Mouse (Mus musculus): Measurements from ENCODE around the gene Ddr1. TPM values are rescaled to one million over a fixed set of nuclear protein-coding genes. Genes with fewer than 3 reads are reported as not detected.

Ddr1 gene
- polyA plus RNA-seq, 1 experiment from 2014 or later = 30.0 TPM

GRCm38 (mm10) chr17:35636363-35636762, 68.1 kb downstream of the Ddr1 start:
- Histone ChIP-seq H3K4me3 (ENCODE audit: low read depth, low read length) (no peak overlapping the region), H3K4me1 (replicated peaks; ENCODE audit: control insufficient read depth, insufficient read depth, low read length) (no peaks in the 10 kb centered on the region), H3K27me3 (replicated peaks; ENCODE audit: control insufficient read depth, insufficient read depth, low read length) (no peaks in the 10 kb centered on the region), H3K9me3 (ENCODE audit: control insufficient read depth) (no peaks in the 10 kb centered on the region), H3K4me2 (replicated peaks; ENCODE audit: low read depth) (no peak overlapping the region), H3K27ac (ENCODE audit: low read depth, low read length) (no peak overlapping the region), H3K36me3 (ENCODE audit: control insufficient read depth, insufficient read depth) (no peaks in the 10 kb centered on the region), H3K9ac (ENCODE audit: low read depth, low read length) (no peak overlapping the region)
- no peak for ATAC-seq
- 32% methylated on average over 5 of the region's 5 CpGs for WGBS
- TF ChIP-seq CTCF (IDR thresholded peaks at IDR 0.05; ENCODE audit: low read depth) = no peak

GRCm38 (mm10) chr17:35635699-35636111, 68.7 kb downstream of the Ddr1 start:
- H3K9ac ChIP-seq (ENCODE audit: low read depth, low read length) = no peak overlapping the region; the same call in 1 of the 2 replicates
- H3K4me2 ChIP-seq (replicated peaks; ENCODE audit: low read depth) = peak overlapping the region; percentile 62
- WGBS = 2% methylated on average over 15 of the region's 15 CpGs
- peak; percentile 91 for TF ChIP-seq CTCF (IDR thresholded peaks at IDR 0.05; ENCODE audit: low read depth)
- H3K27me3 ChIP-seq (replicated peaks; ENCODE audit: control insufficient read depth, insufficient read depth, low read length) = no peaks in the 10 kb centered on the region
- peak overlapping the region; percentile 36 for H3K4me3 ChIP-seq (ENCODE audit: low read depth, low read length)
- H3K9me3 ChIP-seq (ENCODE audit: control insufficient read depth) = no peaks in the 10 kb centered on the region
- no peaks in the 10 kb centered on the region for H3K36me3 ChIP-seq (ENCODE audit: control insufficient read depth, insufficient read depth)
- 0 out of 2 replicates have a peak, but pooled peaks have one; percentile 16 for ATAC-seq
- H3K27ac ChIP-seq (ENCODE audit: low read depth, low read length) = no peak overlapping the region
- H3K4me1 ChIP-seq (replicated peaks; ENCODE audit: control insufficient read depth, insufficient read depth, low read length) = no peaks in the 10 kb centered on the region

- TF ChIP-seq CTCF (IDR thresholded peaks at IDR 0.05; ENCODE audit: low read depth) = peak; percentile 33
- H3K4me3 ChIP-seq (ENCODE audit: low read depth, low read length) = no peak overlapping the region
- H3K27ac ChIP-seq (ENCODE audit: low read depth, low read length) = no peak overlapping the region
- ATAC-seq = no peak
- no peaks in the 10 kb centered on the region for H3K27me3 ChIP-seq (replicated peaks; ENCODE audit: control insufficient read depth, insufficient read depth, low read length)
- 77% methylated on average over 3 of the region's 3 CpGs for WGBS
- no peaks in the 10 kb centered on the region for H3K36me3 ChIP-seq (ENCODE audit: control insufficient read depth, insufficient read depth)
- no peak overlapping the region for H3K9ac ChIP-seq (ENCODE audit: low read depth, low read length)
- H3K4me2 ChIP-seq (replicated peaks; ENCODE audit: low read depth) = no peak overlapping the region
- H3K4me1 ChIP-seq (replicated peaks; ENCODE audit: control insufficient read depth, insufficient read depth, low read length) = no peaks in the 10 kb centered on the region
- H3K9me3 ChIP-seq (ENCODE audit: control insufficient read depth) = no peaks in the 10 kb centered on the region
These were observed 69.2 kb downstream of the Ddr1 start for GRCm38 (mm10) chr17:35635202-35635601.

GRCm38 (mm10) chr17:35633992-35634391, 70.4 kb downstream of the Ddr1 start:
- ATAC-seq = peak; percentile 67
- no peaks in the 10 kb centered on the region for H3K9me3 ChIP-seq (ENCODE audit: control insufficient read depth)
- H3K4me1 ChIP-seq (replicated peaks; ENCODE audit: control insufficient read depth, insufficient read depth, low read length) = no peaks in the 10 kb centered on the region
- no peak overlapping the region for H3K27ac ChIP-seq (ENCODE audit: low read depth, low read length)
- 12% methylated on average over 1 of the region's 1 CpGs for WGBS
- H3K36me3 ChIP-seq (ENCODE audit: control insufficient read depth, insufficient read depth) = no peaks in the 10 kb centered on the region
- H3K4me2 ChIP-seq (replicated peaks; ENCODE audit: low read depth) = no peak overlapping the region
- H3K4me3 ChIP-seq (ENCODE audit: low read depth, low read length) = no peak overlapping the region
- no peaks in the 10 kb centered on the region for H3K27me3 ChIP-seq (replicated peaks; ENCODE audit: control insufficient read depth, insufficient read depth, low read length)
- TF ChIP-seq CTCF (IDR thresholded peaks at IDR 0.05; ENCODE audit: low read depth) = peak; percentile 81
- H3K9ac ChIP-seq (ENCODE audit: low read depth, low read length) = no peak overlapping the region

Other genes starting within 250 kb of the Ddr1 start
- 102 and 110 TPM in 2 replicates for gene H2-Q10, start 234.5 kb downstream of the Ddr1 start, polyA plus RNA-seq (2015; fragmentation: Nextera tagmentation; extraction: Ambion mirVana)
- not detected in 2 replicates for gene Pou5f1, start 198.6 kb downstream of the Ddr1 start, polyA plus RNA-seq (2015; fragmentation: Nextera tagmentation; extraction: Ambion mirVana)
- 23.0 and 24.2 TPM in 2 replicates for gene Tcf19, start 187.8 kb downstream of the Ddr1 start, polyA plus RNA-seq (2015; fragmentation: Nextera tagmentation; extraction: Ambion mirVana)
- gene Cchcr1, start 187.5 kb downstream of the Ddr1 start, polyA plus RNA-seq (2015; fragmentation: Nextera tagmentation; extraction: Ambion mirVana) = 4.8 and 5.0 TPM in 2 replicates
- not detected in 2 replicates for gene Psors1c2, start 171.4 kb downstream of the Ddr1 start, polyA plus RNA-seq (2015; fragmentation: Nextera tagmentation; extraction: Ambion mirVana)
- 0.22 and 0.40 TPM in 2 replicates for gene Cdsn, start 152.5 kb downstream of the Ddr1 start, polyA plus RNA-seq (2015; fragmentation: Nextera tagmentation; extraction: Ambion mirVana)
- gene 2300002M23Rik, start 137.2 kb downstream of the Ddr1 start, polyA plus RNA-seq (2015; fragmentation: Nextera tagmentation; extraction: Ambion mirVana) = not detected in 2 replicates
- gene Sfta2, start 103.1 kb downstream of the Ddr1 start, polyA plus RNA-seq (2015; fragmentation: Nextera tagmentation; extraction: Ambion mirVana) = 0.99 and 1.0 TPM in 2 replicates
- not detected in 2 replicates for gene Gm9573, start 78.0 kb downstream of the Ddr1 start, polyA plus RNA-seq (2015; fragmentation: Nextera tagmentation; extraction: Ambion mirVana)
- gene Mucl3, start 60.9 kb downstream of the Ddr1 start, polyA plus RNA-seq (2015; fragmentation: Nextera tagmentation; extraction: Ambion mirVana) = 2.8 and 16.7 TPM in 2 replicates
- gene Vars2, start 37.0 kb downstream of the Ddr1 start, polyA plus RNA-seq (2015; fragmentation: Nextera tagmentation; extraction: Ambion mirVana) = 6.0 and 6.3 TPM in 2 replicates
- 16.9 and 18.1 TPM in 2 replicates for gene Gtf2h4, start 30.9 kb downstream of the Ddr1 start, polyA plus RNA-seq (2015; fragmentation: Nextera tagmentation; extraction: Ambion mirVana)
- 34.6 and 36.9 TPM in 2 replicates for gene Ier3, start 117.1 kb upstream of the Ddr1 start, polyA plus RNA-seq (2015; fragmentation: Nextera tagmentation; extraction: Ambion mirVana)
- gene Flot1, start 118.6 kb upstream of the Ddr1 start, polyA plus RNA-seq (2015; fragmentation: Nextera tagmentation; extraction: Ambion mirVana) = 56.4 and 57.8 TPM in 2 replicates
- 233 and 240 TPM in 2 replicates for gene Tubb5, start 133.7 kb upstream of the Ddr1 start, polyA plus RNA-seq (2015; fragmentation: Nextera tagmentation; extraction: Ambion mirVana)
- 2.3 and 2.7 TPM in 2 replicates for gene Mdc1, start 136.9 kb upstream of the Ddr1 start, polyA plus RNA-seq (2015; fragmentation: Nextera tagmentation; extraction: Ambion mirVana)
- 19.8 and 20.6 TPM in 2 replicates for gene Nrm, start 156.7 kb upstream of the Ddr1 start, polyA plus RNA-seq (2015; fragmentation: Nextera tagmentation; extraction: Ambion mirVana)
- gene Ppp1r18, start 161.0 kb upstream of the Ddr1 start, polyA plus RNA-seq (2015; fragmentation: Nextera tagmentation; extraction: Ambion mirVana) = 15.2 and 15.6 TPM in 2 replicates
- 17.2 and 18.1 TPM in 2 replicates for gene Dhx16, start 175.2 kb upstream of the Ddr1 start, polyA plus RNA-seq (2015; fragmentation: Nextera tagmentation; extraction: Ambion mirVana)
- 31.5 and 32.3 TPM in 2 replicates for gene 2310061I04Rik, start 192.8 kb upstream of the Ddr1 start, polyA plus RNA-seq (2015; fragmentation: Nextera tagmentation; extraction: Ambion mirVana)
- gene Atat1, start 205.5 kb upstream of the Ddr1 start, polyA plus RNA-seq (2015; fragmentation: Nextera tagmentation; extraction: Ambion mirVana) = 11.0 and 11.9 TPM in 2 replicates
- 81.6 and 85.7 TPM in 2 replicates for gene Mrps18b, start 211.8 kb upstream of the Ddr1 start, polyA plus RNA-seq (2015; fragmentation: Nextera tagmentation; extraction: Ambion mirVana)
- gene Ppp1r10, start 211.8 kb upstream of the Ddr1 start, polyA plus RNA-seq (2015; fragmentation: Nextera tagmentation; extraction: Ambion mirVana) = 13.8 and 14.3 TPM in 2 replicates